Mouse (Mus musculus): Measurements from ENCODE around the gene 2810408A11Rik. TPM values are rescaled to one million over a fixed set of nuclear protein-coding genes. Genes with fewer than 3 reads are reported as not detected.

Gene 2810408A11Rik
- 7.6 and 8.4 TPM in 2 replicates for polyA plus RNA-seq (2015; fragmentation: Nextera tagmentation; extraction: Ambion mirVana)

DNA sequence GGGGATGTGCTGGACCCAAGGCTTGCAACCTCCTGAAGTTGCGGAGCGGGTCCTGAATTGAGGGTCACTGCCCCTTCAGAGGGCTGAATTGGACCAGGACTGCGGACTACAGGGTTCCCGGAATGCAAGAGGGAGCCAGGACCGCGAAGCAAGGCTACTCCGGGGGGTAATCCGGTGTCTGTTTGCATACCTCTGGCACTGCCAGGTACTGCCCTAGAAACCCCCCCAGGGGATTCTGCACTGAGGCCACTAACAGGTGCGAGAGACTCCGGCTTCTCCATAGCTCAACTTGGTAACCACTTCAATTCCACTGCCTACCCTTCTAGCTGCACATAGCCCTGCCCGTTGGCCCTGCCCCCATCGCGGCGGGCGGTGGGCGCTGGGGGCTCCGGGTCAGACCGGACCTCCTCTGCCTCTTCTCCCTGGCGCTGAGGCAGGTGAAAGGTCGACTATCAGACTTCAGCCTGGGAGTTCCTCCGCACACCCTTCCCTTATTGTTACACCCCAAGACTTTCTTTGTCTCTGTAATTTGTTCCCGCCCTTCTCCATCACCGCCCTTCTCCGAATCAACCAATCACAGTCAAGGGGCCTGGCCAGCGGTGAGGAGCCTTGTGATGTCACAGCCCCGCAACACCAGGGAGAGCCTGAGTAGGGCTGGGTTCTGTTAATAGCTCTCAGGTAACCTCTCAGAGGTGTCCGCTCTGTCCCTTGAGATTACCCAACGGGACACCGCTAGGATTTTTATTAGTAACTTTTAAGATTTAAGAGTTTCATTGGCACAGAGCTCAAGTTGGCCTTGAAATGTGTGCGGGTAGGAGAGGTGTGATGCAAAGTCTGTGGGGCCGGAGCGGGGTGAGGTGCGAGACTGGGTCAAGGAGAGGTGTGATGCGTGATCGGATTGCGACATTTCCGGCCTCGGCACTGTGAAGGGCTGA is at the start of gene 2810408A11Rik, which contains the start of gene Neurl4:
2810408A11Rik (minus strand) TSS at position 517 of the 935 bp plus-strand sequence.
Neurl4 (plus strand) TSS at position 602 of the 935 bp plus-strand sequence.
- H3K27ac ChIP-seq = peak within 1 kb of the TSS; percentile 98
- peak; percentile 92 for ATAC-seq (ENCODE audit: insufficient number of reproducible peaks, low FRiP score, low TSS enrichment, low read depth)
- H3K4me2 ChIP-seq = peak within 1 kb of the TSS; percentile 91
- no peaks in the 10 kb centered on the region for H3K27me3 ChIP-seq
- H3K9ac ChIP-seq = peak within 1 kb of the TSS; percentile 84
- no peaks in the 10 kb centered on the region for H3K9me3 ChIP-seq
- under 1% methylated on average over 38 of the region's 38 CpGs for whole genome bisulfite sequencing
- peak within 1 kb of the TSS; percentile 86 for H3K4me3 ChIP-seq
- H3K36me3 ChIP-seq = peaks cover 25% of the 10 kb centered on the region
- peaks cover 23% of the 10 kb centered on the region for H3K4me1 ChIP-seq

DNA sequence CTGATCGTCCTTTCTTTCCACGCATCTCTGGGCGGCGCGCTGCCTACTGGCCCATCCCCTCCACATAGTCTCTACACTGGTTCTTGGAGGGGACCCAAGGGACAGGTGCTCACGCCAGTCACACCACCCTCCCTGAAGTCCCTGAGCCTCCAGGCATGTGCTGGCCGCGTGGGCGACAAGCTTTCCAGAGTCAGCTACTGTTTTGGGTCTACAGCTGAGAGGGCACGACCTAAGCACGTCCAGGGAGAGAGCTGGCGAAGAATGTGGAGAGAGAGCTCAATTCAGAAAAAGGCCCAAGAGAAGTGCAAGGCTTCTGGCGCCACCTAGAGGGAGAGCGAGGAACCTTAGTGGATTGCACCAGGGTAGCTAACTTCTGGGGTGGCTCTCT is 48.0 kb upstream of the 2810408A11Rik start:
- Histone ChIP-seq H3K27ac (peak overlapping the region; percentile 86), H3K9me3 (no peaks in the 10 kb centered on the region), H3K4me3 (peak overlapping the region; percentile 56), H3K9ac (peak overlapping the region; percentile 27; the same call in 1 of the 2 replicates), H3K4me2 (peak overlapping the region; percentile 70), H3K4me1 (peaks cover 27% of the 10 kb centered on the region), H3K36me3 (peaks cover 18% of the 10 kb centered on the region), H3K27me3 (no peaks in the 10 kb centered on the region)
- whole genome bisulfite sequencing = 1% methylated on average over 14 of the region's 14 CpGs
- ATAC-seq (ENCODE audit: insufficient number of reproducible peaks, low FRiP score, low TSS enrichment, low read depth) = peak; percentile 45

DNA sequence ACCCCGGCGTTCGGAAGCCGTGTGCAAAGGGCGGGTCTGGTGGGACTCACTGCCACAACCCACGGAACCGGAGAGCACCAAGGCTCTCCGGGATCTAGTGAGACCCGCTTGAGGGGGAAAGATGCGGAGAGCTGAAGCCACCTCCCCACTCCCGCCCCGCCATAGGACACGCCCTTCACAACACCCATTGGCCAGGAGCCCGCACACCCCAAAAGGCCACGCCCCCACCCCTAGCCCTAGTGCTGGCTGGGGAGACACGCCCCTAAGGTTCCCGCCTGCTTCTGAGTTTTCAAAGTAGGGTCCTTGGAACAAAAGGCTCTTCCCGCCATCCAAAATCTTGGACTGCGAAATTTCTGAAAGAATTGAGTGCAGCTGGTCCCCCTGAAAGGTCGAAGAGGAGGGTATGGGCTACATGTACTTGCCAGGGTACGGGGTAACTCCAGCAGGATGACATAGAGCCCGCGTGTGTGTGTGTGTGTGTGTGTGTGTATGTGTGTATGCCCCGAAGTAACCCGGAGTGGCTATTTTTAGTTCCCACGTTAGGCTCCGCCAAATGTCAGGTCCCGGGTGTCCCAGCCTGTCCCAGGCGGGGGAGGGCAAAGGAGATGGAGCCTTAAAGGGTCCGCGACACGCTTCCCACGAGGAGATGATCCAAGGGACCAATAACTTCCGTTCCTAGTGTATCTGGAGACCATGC is 47.4 kb upstream of the 2810408A11Rik start, which contains the start of gene Slc2a4:
Slc2a4 (minus strand) TSS at position 123 of the 697 bp plus-strand sequence.
- peak; percentile 90 for ATAC-seq (ENCODE audit: insufficient number of reproducible peaks, low FRiP score, low TSS enrichment, low read depth)
- H3K36me3 ChIP-seq = peaks cover 21% of the 10 kb centered on the region
- peak within 1 kb of the TSS; percentile 86 for H3K27ac ChIP-seq
- peaks cover 27% of the 10 kb centered on the region for H3K4me1 ChIP-seq
- peak within 1 kb of the TSS; percentile 29; the same call in 1 of the 2 replicates for H3K9ac ChIP-seq
- peak within 1 kb of the TSS; percentile 70 for H3K4me2 ChIP-seq
- H3K9me3 ChIP-seq = no peaks in the 10 kb centered on the region
- no peaks in the 10 kb centered on the region for H3K27me3 ChIP-seq
- WGBS = under 1% methylated on average over 33 of the region's 34 CpGs
- peak within 1 kb of the TSS; percentile 56 for H3K4me3 ChIP-seq

DNA sequence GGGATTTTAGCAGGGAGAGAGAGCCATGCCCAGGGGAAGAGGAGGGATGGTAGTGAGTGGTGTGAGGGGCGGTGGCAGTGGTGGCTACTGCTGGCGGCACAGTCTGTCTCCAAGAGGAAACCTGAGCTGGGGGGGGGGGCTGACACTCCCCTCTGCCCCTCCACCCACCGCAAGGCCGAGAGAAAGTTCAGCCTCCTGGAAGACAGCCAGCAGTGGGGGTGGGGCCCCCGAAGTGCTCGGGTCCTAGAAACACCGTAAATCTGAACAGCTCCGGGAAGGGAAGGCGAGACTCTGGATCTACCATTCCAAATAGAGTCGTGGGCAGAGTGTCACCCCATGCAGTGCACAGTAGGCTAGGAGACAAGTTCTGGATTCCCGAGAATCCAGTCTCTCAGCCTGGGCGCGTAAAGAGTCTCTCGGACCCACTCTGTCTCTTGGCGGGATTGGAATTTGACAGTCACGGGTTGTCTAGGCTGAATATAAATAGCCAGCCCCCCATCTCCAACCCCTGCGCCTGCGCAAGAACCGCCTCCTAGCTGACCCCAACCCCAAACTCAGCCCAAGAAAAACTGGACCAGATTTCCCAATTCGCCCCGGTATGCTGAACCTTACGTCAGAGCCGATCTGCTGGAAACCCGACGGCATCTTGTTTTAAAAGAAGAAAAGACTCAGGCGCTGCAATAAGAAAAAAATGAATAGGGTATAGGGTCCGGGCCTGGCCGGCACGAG is 46.7 kb upstream of the 2810408A11Rik start:
- Histone ChIP-seq H3K4me1 (peaks cover 27% of the 10 kb centered on the region), H3K27ac (peak overlapping the region; percentile 86), H3K36me3 (peaks cover 28% of the 10 kb centered on the region), H3K4me2 (peak overlapping the region; percentile 70), H3K27me3 (no peaks in the 10 kb centered on the region), H3K9me3 (no peaks in the 10 kb centered on the region), H3K9ac (peak overlapping the region; percentile 29; the same call in 1 of the 2 replicates), H3K4me3 (peak overlapping the region; percentile 56)
- 3% methylated on average over 28 of the region's 29 CpGs for WGBS
- ATAC-seq (ENCODE audit: insufficient number of reproducible peaks, low FRiP score, low TSS enrichment, low read depth) = peak; percentile 43; the same call in 1 of the 2 replicates

DNA sequence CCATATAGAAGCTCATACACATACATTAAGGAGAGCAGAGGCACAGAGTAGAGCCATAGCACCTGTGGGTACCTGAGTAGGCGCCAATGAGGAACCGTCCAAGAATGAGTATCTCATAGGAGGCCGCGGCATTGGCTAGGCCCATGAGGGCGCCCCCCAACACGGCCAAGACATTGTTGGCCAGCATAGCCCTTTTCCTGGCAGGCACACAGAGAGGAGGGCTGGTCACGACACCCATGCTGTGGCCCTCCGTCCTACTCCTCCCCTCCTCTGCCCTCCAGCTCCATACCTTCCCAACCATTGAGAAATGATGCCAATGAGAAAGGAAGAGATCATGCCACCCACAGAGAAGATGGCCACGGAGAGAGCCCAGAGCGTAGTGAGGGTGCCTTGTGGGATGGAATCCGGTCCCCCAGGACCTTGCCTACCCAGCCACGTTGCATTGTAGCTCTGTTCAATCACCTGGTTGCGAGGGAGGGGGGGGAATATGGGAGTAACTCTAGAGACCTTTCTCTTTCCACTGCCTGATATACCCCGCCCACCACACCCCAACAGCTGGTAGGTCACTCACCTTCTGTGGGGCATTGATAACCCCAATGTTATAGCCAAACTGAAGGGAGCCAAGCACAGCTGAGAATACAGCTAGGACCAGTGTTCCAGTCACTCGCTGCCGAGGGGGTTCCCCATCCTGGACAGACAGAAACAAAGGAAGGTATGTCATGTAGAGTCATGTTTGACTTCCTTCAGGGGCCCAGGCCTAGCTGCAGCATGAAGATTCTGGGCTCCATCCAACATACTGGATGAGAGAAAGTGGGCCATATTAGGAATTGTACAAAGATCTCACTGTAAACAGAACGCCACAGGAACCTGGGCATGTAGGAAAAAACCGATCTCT is 45.5 kb upstream of the 2810408A11Rik start:
- peaks cover 30% of the 10 kb centered on the region for H3K36me3 ChIP-seq
- H3K4me3 ChIP-seq = 0 out of 2 replicates have a peak overlapping the region, but pooled peaks have one; percentile 56
- ATAC-seq (ENCODE audit: insufficient number of reproducible peaks, low FRiP score, low TSS enrichment, low read depth) = no peak
- H3K4me1 ChIP-seq = peaks cover 27% of the 10 kb centered on the region
- H3K27me3 ChIP-seq = no peaks in the 10 kb centered on the region
- H3K4me2 ChIP-seq = peak overlapping the region; percentile 70
- WGBS = 86% methylated on average over 18 of the region's 18 CpGs
- H3K27ac ChIP-seq = no peak overlapping the region
- no peaks in the 10 kb centered on the region for H3K9me3 ChIP-seq
- H3K9ac ChIP-seq = no peak overlapping the region

- peaks cover 30% of the 10 kb centered on the region for H3K36me3 ChIP-seq
Observed at GRCm38 (mm10) chr11:69945216-69945615, 44.4 kb upstream of the 2810408A11Rik start.

GRCm38 (mm10) chr11:69940962-69941361 is 40.2 kb upstream of the 2810408A11Rik start:
- Histone ChIP-seq H3K4me1 (peaks cover 32% of the 10 kb centered on the region), H3K4me2 (no peak overlapping the region), H3K27me3 (peaks cover 6% of the 10 kb centered on the region; the same call in 1 of the 2 replicates), H3K9me3 (no peaks in the 10 kb centered on the region), H3K27ac (no peak overlapping the region), H3K9ac (no peak overlapping the region), H3K36me3 (peaks cover 30% of the 10 kb centered on the region), H3K4me3 (no peak overlapping the region)
- WGBS = 81% methylated on average over 4 of the region's 4 CpGs
- no peak for ATAC-seq (ENCODE audit: insufficient number of reproducible peaks, low FRiP score, low TSS enrichment, low read depth)

More at GRCm38 (mm10) chr11:69945216-69945615, 44.4 kb upstream of the 2810408A11Rik start:
- Histone ChIP-seq H3K4me1 (peaks cover 27% of the 10 kb centered on the region), H3K4me3 (no peak overlapping the region), H3K27me3 (no peaks in the 10 kb centered on the region), H3K4me2 (no peak overlapping the region), H3K27ac (no peak overlapping the region), H3K9me3 (no peaks in the 10 kb centered on the region), H3K9ac (no peak overlapping the region)
- no peak for ATAC-seq (ENCODE audit: insufficient number of reproducible peaks, low FRiP score, low TSS enrichment, low read depth)
- 79% methylated on average over 13 of the region's 13 CpGs for WGBS

DNA sequence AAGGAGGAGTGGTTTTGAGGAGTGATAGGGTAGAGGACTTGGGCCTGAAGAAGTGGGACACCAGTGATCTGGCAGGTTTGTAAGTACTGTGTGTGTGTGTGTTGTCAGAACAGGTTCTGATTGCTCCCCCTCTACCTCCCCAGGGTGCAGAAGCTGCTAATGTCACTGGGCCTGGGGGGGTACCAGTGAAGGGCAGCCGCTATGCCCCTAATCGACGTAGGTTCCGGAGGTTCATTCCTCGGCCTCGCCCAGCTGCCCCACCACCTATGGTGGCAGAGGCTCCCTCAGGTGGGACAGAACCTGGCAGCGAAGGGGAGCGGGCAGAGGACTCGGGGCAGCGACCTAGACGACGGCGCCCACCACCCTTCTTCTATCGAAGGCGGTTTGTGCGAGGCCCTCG is 38.9 kb upstream of the 2810408A11Rik start:
- Histone ChIP-seq H3K4me1 (peaks cover 40% of the 10 kb centered on the region), H3K27ac (no peak overlapping the region), H3K9me3 (no peaks in the 10 kb centered on the region), H3K27me3 (peaks cover 10% of the 10 kb centered on the region; the same call in 1 of the 2 replicates), H3K4me2 (no peak overlapping the region), H3K4me3 (no peak overlapping the region), H3K9ac (no peak overlapping the region), H3K36me3 (peaks cover 22% of the 10 kb centered on the region)
- no peak for ATAC-seq (ENCODE audit: insufficient number of reproducible peaks, low FRiP score, low TSS enrichment, low read depth)
- WGBS = 94% methylated on average over 17 of the region's 17 CpGs

GRCm38 (mm10) chr11:69939181-69939580 is 38.4 kb upstream of the 2810408A11Rik start:
- H3K27ac ChIP-seq = no peak overlapping the region
- H3K9me3 ChIP-seq = no peaks in the 10 kb centered on the region
- H3K4me3 ChIP-seq = no peak overlapping the region
- H3K36me3 ChIP-seq = peaks cover 17% of the 10 kb centered on the region
- H3K27me3 ChIP-seq = peaks cover 10% of the 10 kb centered on the region; the same call in 1 of the 2 replicates
- ATAC-seq (ENCODE audit: insufficient number of reproducible peaks, low FRiP score, low TSS enrichment, low read depth) = no peak
- H3K4me1 ChIP-seq = peaks cover 44% of the 10 kb centered on the region
- 57% methylated on average over 5 of the region's 5 CpGs for WGBS
- H3K4me2 ChIP-seq = no peak overlapping the region
- no peak overlapping the region for H3K9ac ChIP-seq

DNA sequence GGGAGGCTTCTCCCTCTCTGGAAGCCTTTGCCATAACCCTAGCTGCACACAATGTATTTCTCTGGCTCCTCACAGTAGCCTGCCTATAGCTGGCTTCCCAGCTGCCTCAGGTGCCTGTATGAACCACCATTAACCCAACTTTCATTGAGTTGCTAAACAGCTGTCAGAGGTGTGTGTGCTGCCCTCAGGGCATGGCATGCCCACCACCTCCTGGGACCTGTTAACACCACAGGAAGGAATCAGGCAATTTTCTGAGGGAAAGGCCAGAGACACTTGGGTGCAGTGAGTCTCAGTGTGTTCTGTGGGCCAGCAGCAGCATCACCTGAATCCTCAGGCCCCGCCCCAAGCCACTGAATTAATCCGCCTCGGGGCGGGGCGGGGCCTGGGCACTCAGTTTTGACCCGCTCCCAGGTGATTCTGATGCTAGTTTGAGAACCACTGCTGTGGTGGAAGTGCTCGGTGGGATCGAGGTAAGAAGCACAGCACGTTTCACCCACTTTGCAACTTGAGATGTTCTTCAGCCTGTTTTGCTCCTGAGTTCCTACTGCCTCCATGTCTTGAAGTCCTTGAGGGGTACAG is 37.7 kb upstream of the 2810408A11Rik start:
- Histone ChIP-seq H3K4me1 (peaks cover 48% of the 10 kb centered on the region), H3K4me2 (no peak overlapping the region), H3K27me3 (peaks cover 10% of the 10 kb centered on the region; the same call in 1 of the 2 replicates), H3K9me3 (no peaks in the 10 kb centered on the region), H3K9ac (no peak overlapping the region), H3K36me3 (peaks cover 12% of the 10 kb centered on the region), H3K27ac (no peak overlapping the region), H3K4me3 (no peak overlapping the region)
- ATAC-seq (ENCODE audit: insufficient number of reproducible peaks, low FRiP score, low TSS enrichment, low read depth) = no peak
- WGBS = 24% methylated on average over 9 of the region's 9 CpGs

All from limb, embryonic 15.5 days (tissue).